Mouse (Mus musculus) brain, embryonic 14.5 days (tissue): ENCODE results near the gene Minar1.

Source experiments
- CTCF ChIP-seq: fragments of 200-500 bp; IDR thresholded peaks from 2 replicates; pipeline ENCODE4 v1.5.1; 2012; ENCODE audit warnings: inconsistent platforms, mild to moderate bottlenecking, moderate library complexity, borderline replicate concordance; ENCODE audit not compliant: insufficient read depth, insufficient read length; ENCODE audit errors: extremely low read depth
- POLR2A ChIP-seq: fragments of 200-500 bp; IDR thresholded peaks from 2 replicates; pipeline ENCODE4 v1.6.1; 2012; ENCODE audit warnings: mild to moderate bottlenecking, inconsistent platforms, borderline replicate concordance; ENCODE audit not compliant: poor library complexity, insufficient read depth, insufficient read length, severe bottlenecking; ENCODE audit errors: extremely low read depth

DNA sequence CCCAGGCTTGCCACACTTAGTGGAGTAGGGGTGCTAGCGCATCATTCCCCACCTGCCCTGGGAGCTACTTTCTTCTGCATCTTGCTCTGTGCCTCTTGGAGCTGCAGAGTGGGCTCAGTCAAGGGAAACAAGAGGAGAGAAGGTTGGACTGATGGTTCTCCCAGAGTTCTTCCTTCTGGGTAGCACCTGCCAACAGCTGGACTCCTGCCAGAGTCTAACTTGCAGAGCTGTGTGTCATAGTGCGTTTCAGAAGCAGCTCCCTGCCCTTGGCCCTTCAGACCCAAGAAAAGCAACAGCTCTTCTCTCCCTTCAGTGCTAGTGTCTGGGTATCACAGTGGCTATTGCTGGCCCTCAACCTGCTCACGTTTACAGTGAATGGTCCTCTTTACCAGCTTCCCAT lies 30.5 kb downstream of the Minar1 start:
- TF ChIP-seq CTCF (no peak), POLR2A (no peak)
